Comparison of ENCODE assay signal across 29 mouse cellular contexts in the genomic region with DNA sequence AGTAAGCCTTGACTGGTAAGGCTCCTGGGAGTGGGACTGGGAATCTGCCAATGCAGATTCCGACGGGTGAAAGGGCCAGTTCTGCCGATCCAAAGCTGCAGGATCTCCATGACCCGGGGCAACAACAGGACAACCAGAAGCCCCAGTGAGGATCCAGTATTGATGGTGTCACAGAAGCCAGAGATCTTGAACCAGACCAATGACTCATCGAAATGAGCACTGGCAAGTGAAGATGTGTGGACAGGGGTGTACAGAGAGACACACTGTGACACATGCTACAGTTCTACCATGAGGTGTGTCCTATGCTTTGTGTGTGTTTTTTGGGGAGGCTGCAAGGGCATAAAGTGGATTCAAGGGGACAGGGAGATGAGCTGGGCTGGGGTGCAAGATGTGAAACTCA. TPM values are rescaled to one million over a fixed set of nuclear protein-coding genes. Genes with fewer than 3 reads are reported as not detected.
DNase-seq lines count a peak whose midpoint lies in the region; ATAC-seq and TF ChIP-seq lines count a peak whose summit lies in the region.
"Had no signal": no experiment of that assay in that cellular context is flagged by ENCODE, and none has a peak within 500 bp of the region (broad histone marks: within the 10 kb centered on the region; RNA-seq: fewer than 3 reads in every experiment).

No protein-coding gene starts in this region.

- peaks cover 72% of the 10 kb centered on the region for H3K36me3 ChIP-seq in heart, embryonic 13.5 days

- no peak for TF ChIP-seq CTCF in embryonic fibroblast, embryonic 13.5 days (IDR thresholded peaks at IDR 0.05; ENCODE audit: borderline replicate concordance, insufficient read depth, low read length)

- H3K27ac ChIP-seq in heart, embryonic 13.5 days (replicated peaks) = peak overlapping the region; percentile 84
- H3K27ac ChIP-seq in embryonic fibroblast, embryonic 13.5 days (ENCODE audit: insufficient read depth, low read length) = peak overlapping the region; percentile 3
- H3K27ac ChIP-seq: embryonic facial prominence, embryonic 12.5 days; embryonic facial prominence, embryonic 15.5 days; forebrain, embryonic 12.5 days; forebrain, embryonic 15.5 days; hindbrain, embryonic 10.5 days; hindbrain, embryonic 13.5 days; intestine, embryonic 15.5 days had no signal

- peaks cover 3% of the 10 kb centered on the region; the same call in 1 of the 2 replicates for H3K9me3 ChIP-seq in heart, embryonic 13.5 days
- H3K9me3 ChIP-seq: embryonic facial prominence, embryonic 15.5 days; forebrain, embryonic 12.5 days; G1E; intestine, embryonic 15.5 days had no signal

- no peak overlapping the region for H3K4me3 ChIP-seq in heart, embryonic 13.5 days
- H3K4me3 ChIP-seq in embryonic fibroblast, embryonic 13.5 days (ENCODE audit: insufficient read depth, low read length) = no peak overlapping the region
- H3K4me3 ChIP-seq: embryonic facial prominence, embryonic 12.5 days; embryonic facial prominence, embryonic 15.5 days; erythroblast, embryonic 14.5 days; forebrain, embryonic 12.5 days; forebrain, embryonic 15.5 days; hindbrain, embryonic 10.5 days; hindbrain, embryonic 13.5 days; intestine, embryonic 15.5 days had no signal

- H3K4me1 ChIP-seq in heart, embryonic 13.5 days = peaks cover 35% of the 10 kb centered on the region
- H3K4me1 ChIP-seq in embryonic fibroblast, embryonic 13.5 days (ENCODE audit: control insufficient read depth, insufficient read depth, low read length) = peaks cover 20% of the 10 kb centered on the region
- H3K4me1 ChIP-seq: forebrain, embryonic 12.5 days; forebrain, embryonic 15.5 days; hindbrain, embryonic 10.5 days; hindbrain, embryonic 13.5 days; intestine, embryonic 15.5 days had no signal

- H3K9ac ChIP-seq in heart, embryonic 13.5 days = no peak overlapping the region
- H3K9ac ChIP-seq: embryonic facial prominence, embryonic 12.5 days; embryonic facial prominence, embryonic 15.5 days; forebrain, embryonic 12.5 days; forebrain, embryonic 15.5 days; hindbrain, embryonic 13.5 days; intestine, embryonic 15.5 days had no signal

- no peak for TF ChIP-seq POLR2A in embryonic fibroblast, embryonic 13.5 days (IDR thresholded peaks at IDR 0.05; ENCODE audit: low read depth, low read length)

- no peaks in the 10 kb centered on the region for H3K27me3 ChIP-seq in heart, embryonic 13.5 days (replicated peaks)
- H3K27me3 ChIP-seq: CH12.LX; embryonic facial prominence, embryonic 12.5 days; embryonic facial prominence, embryonic 15.5 days; forebrain, embryonic 12.5 days; forebrain, embryonic 15.5 days; hindbrain, embryonic 13.5 days; intestine, embryonic 15.5 days had no signal

- 64% methylated on average over 5 of the region's 5 CpGs for WGBS in heart, embryonic 13.5 days

- peak; percentile 88 for DNase-seq in heart, adult 11 months
- no peak for DNase-seq in heart, postnatal 4 days
- DNase-seq in heart, postnatal 14 days = no peak
- peak; percentile 15 for DNase-seq in NIH3T3 (ENCODE audit: low read depth)
- DNase-seq in left cerebral cortex, adult 9 months (ENCODE audit: low spot score in 2 of 2) = no peak
- DNase-seq in urinary bladder, adult 2 months (ENCODE audit: low spot score) = no peak
- DNase-seq: adrenal gland, postnatal 36 days; B cell, adult 2 months; cerebellum, adult 11 months; cerebellum, adult 2 months; cerebellum, adult 9-11 months; cerebellum, postnatal 25 days; gastrocnemius, postnatal 36 days; kidney, adult 11 months; kidney, adult 8-10 months had no signal

- H3K4me2 ChIP-seq in heart, embryonic 13.5 days = no peak overlapping the region
- H3K4me2 ChIP-seq: embryonic facial prominence, embryonic 12.5 days; embryonic facial prominence, embryonic 15.5 days; forebrain, embryonic 12.5 days; forebrain, embryonic 15.5 days; heart, embryonic 11.5 days; hindbrain, embryonic 13.5 days; intestine, embryonic 15.5 days had no signal

- intact Hi-C loops in heart, postnatal 14 days (cut with DNase I) = no loop called here

- ATAC-seq in heart, embryonic 13.5 days (ENCODE audit: extremely low read depth, insufficient number of reproducible peaks, low FRiP score, low TSS enrichment) = no peak
- ATAC-seq: forebrain, embryonic 15.5 days; hindbrain, embryonic 16.5 days; intestine, embryonic 15.5 days had no signal

RNA-seq across cellular contexts. Expression of gene 4931406P16Rik, which starts 27.5 kb away (rescaled TPM):
- 10 to 100 TPM; 85.5 to 89.9 TPM for total RNA-seq in heart, postnatal 4 days (2021)
- 28.4 and 28.7 TPM in 2 replicates for polyA plus RNA-seq in heart, embryonic 13.5 days (2015; fragmentation: Nextera tagmentation; extraction: Ambion mirVana)
- total RNA-seq in heart, postnatal 14 days (2021) = 10 to 100 TPM; 71.5 to 80.6 TPM
- polyA plus RNA-seq in embryonic fibroblast, embryonic 13.5 days (2011; ENCODE audit: insufficient read length, low read depth, missing spikeins) = 49.8 and 62.1 TPM in 2 replicates
- polyA plus RNA-seq in urinary bladder, adult 2 months (2012; rRNA removed) = 31.1 and 31.4 TPM in 2 replicates

RNA-seq across cellular contexts. Expression of gene Lsm14a, which starts 52.3 kb away (rescaled TPM):
- 100 to 1,000 TPM; 102 to 103 TPM for total RNA-seq in heart, postnatal 4 days (2021)
- polyA plus RNA-seq in heart, embryonic 13.5 days (2015; fragmentation: Nextera tagmentation; extraction: Ambion mirVana) = 59.2 and 63.0 TPM in 2 replicates
- 10 to 100 TPM; 81.3 to 87.3 TPM for total RNA-seq in heart, postnatal 14 days (2021)
- 131 and 166 TPM in 2 replicates for polyA plus RNA-seq in embryonic fibroblast, embryonic 13.5 days (2011; ENCODE audit: insufficient read length, low read depth, missing spikeins)
- polyA plus RNA-seq in urinary bladder, adult 2 months (2012; rRNA removed) = 61.6 and 77.2 TPM in 2 replicates

Comparison
In these comparisons a context has a peak if more than half of its experiments do, and no peak if none do; other contexts are left out.
1. DNase-seq: peak in heart, adult 11 months (single experiment) and NIH3T3 (single experiment); none in heart, postnatal 4 days (single experiment), heart, postnatal 14 days (0 of 2), left cerebral cortex, adult 9 months (0 of 2) and urinary bladder, adult 2 months (single experiment).